Mouse (Mus musculus): ENCODE measurements around the gene Arl15. TPM values are rescaled to one million over a fixed set of nuclear protein-coding genes. Genes with fewer than 3 reads are reported as not detected.

Gene Arl15
- polyA plus RNA-seq, 1 experiment, result 2.8 TPM

GRCm38 (mm10) chr13:113828633-113829032 lies 34.3 kb downstream of the Arl15 start:
- no peak for TF ChIP-seq GATA1 (IDR thresholded peaks at IDR 0.05; ENCODE audit: low read length)

GRCm38 (mm10) chr13:113829079-113829478 lies 34.8 kb downstream of the Arl15 start:
- TF ChIP-seq GATA1 (IDR thresholded peaks at IDR 0.05; ENCODE audit: low read length), result no peak

GRCm38 (mm10) chr13:113830805-113831204 lies 36.5 kb downstream of the Arl15 start:
- TF ChIP-seq GATA1 (IDR thresholded peaks at IDR 0.05; ENCODE audit: low read length), result no peak

- no peak for TF ChIP-seq GATA1 (IDR thresholded peaks at IDR 0.05; ENCODE audit: low read length)
Observed at GRCm38 (mm10) chr13:113832947-113833346, 38.6 kb downstream of the Arl15 start.

- no peak for TF ChIP-seq GATA1 (IDR thresholded peaks at IDR 0.05; ENCODE audit: low read length)
Observed at GRCm38 (mm10) chr13:113835921-113836320, 41.6 kb downstream of the Arl15 start.

- TF ChIP-seq GATA1 (IDR thresholded peaks at IDR 0.05; ENCODE audit: low read length), result no peak
Observed at GRCm38 (mm10) chr13:113838601-113839576, 44.6 kb downstream of the Arl15 start.

GRCm38 (mm10) chr13:113840421-113840820 lies 46.1 kb downstream of the Arl15 start:
- no peak for TF ChIP-seq GATA1 (IDR thresholded peaks at IDR 0.05; ENCODE audit: low read length)

- TF ChIP-seq GATA1 (IDR thresholded peaks at IDR 0.05; ENCODE audit: low read length), result no peak
Observed at GRCm38 (mm10) chr13:113842411-113843309, 48.4 kb downstream of the Arl15 start.

GRCm38 (mm10) chr13:113843310-113843649 lies 49.0 kb downstream of the Arl15 start:
- no peak for TF ChIP-seq GATA1 (IDR thresholded peaks at IDR 0.05; ENCODE audit: low read length)

- TF ChIP-seq GATA1 (IDR thresholded peaks at IDR 0.05; ENCODE audit: low read length), result no peak
Observed at GRCm38 (mm10) chr13:113843901-113844300, 49.6 kb downstream of the Arl15 start.

GRCm38 (mm10) chr13:113844717-113845116 lies 50.4 kb downstream of the Arl15 start:
- no peak for TF ChIP-seq GATA1 (IDR thresholded peaks at IDR 0.05; ENCODE audit: low read length)

- TF ChIP-seq GATA1 (IDR thresholded peaks at IDR 0.05; ENCODE audit: low read length), result no peak
Observed at GRCm38 (mm10) chr13:113845229-113845628, 50.9 kb downstream of the Arl15 start.

- no peak for TF ChIP-seq GATA1 (IDR thresholded peaks at IDR 0.05; ENCODE audit: low read length)
Observed at GRCm38 (mm10) chr13:113846413-113846812, 52.1 kb downstream of the Arl15 start.

GRCm38 (mm10) chr13:113850431-113851034 lies 56.2 kb downstream of the Arl15 start:
- TF ChIP-seq GATA1 (IDR thresholded peaks at IDR 0.05; ENCODE audit: low read length), result no peak

GRCm38 (mm10) chr13:113851602-113852375 lies 57.5 kb downstream of the Arl15 start:
- TF ChIP-seq GATA1 (IDR thresholded peaks at IDR 0.05; ENCODE audit: low read length), result no peak

Data from G1E-ER4 (cell line).